Mouse (Mus musculus): ENCODE data around the gene Atp8b5. TPM values are rescaled to one million over a fixed set of nuclear protein-coding genes. Genes with fewer than 3 reads are reported as not detected.

The Atp8b5 gene
- polyA plus RNA-seq, 1 experiment from 2014 or later = 0.12 TPM

- Histone ChIP-seq H3K27ac (no peak overlapping the region), H3K9ac (no peak overlapping the region), H3K4me1 (replicated peaks) (peaks cover 8% of the 10 kb centered on the region), H3K9me3 (replicated peaks) (no peaks in the 10 kb centered on the region), H3K4me2 (0 out of 2 replicates have a peak overlapping the region, but pooled peaks have one; percentile 12), H3K36me3 (no peaks in the 10 kb centered on the region), H3K27me3 (peaks cover 31% of the 10 kb centered on the region), H3K4me3 (replicated peaks) (no peak overlapping the region)
- DNase-seq (no peak), ATAC-seq (ENCODE audit: low read depth) (no peak)
- WGBS (ENCODE audit: insufficient replicate concordance) = 50% methylated on average over 11 of the region's 11 CpGs
Observed at GRCm38 (mm10) chr4:43383246-43384082, 116.5 kb downstream of the Atp8b5 start.

- ATAC-seq (ENCODE audit: low read depth) (no peak), DNase-seq (no peak)
Observed at GRCm38 (mm10) chr4:43384083-43384460, 117.1 kb downstream of the Atp8b5 start.

GRCm38 (mm10) chr4:43384541-43384940 lies 117.6 kb downstream of the Atp8b5 start:
- ATAC-seq (ENCODE audit: low read depth) = no peak
- Histone ChIP-seq H3K9ac (no peak overlapping the region), H3K27ac (no peak overlapping the region), H3K4me1 (replicated peaks) (peaks cover 8% of the 10 kb centered on the region), H3K9me3 (replicated peaks) (no peaks in the 10 kb centered on the region), H3K4me3 (replicated peaks) (no peak overlapping the region), H3K36me3 (no peaks in the 10 kb centered on the region), H3K4me2 (no peak overlapping the region), H3K27me3 (peaks cover 31% of the 10 kb centered on the region)
- no peak for DNase-seq
- 75% methylated on average over 3 of the region's 3 CpGs for WGBS (ENCODE audit: insufficient replicate concordance)

More at GRCm38 (mm10) chr4:43384083-43384460, 117.1 kb downstream of the Atp8b5 start:
- WGBS (ENCODE audit: insufficient replicate concordance) = 51% methylated on average over 5 of the region's 5 CpGs
- peaks cover 31% of the 10 kb centered on the region for H3K27me3 ChIP-seq
- H3K9me3 ChIP-seq (replicated peaks) = no peaks in the 10 kb centered on the region
- no peak overlapping the region for H3K27ac ChIP-seq
- no peak overlapping the region for H3K9ac ChIP-seq
- H3K4me2 ChIP-seq = no peak overlapping the region
- H3K4me1 ChIP-seq (replicated peaks) = peaks cover 8% of the 10 kb centered on the region
- H3K36me3 ChIP-seq = no peaks in the 10 kb centered on the region
- H3K4me3 ChIP-seq (replicated peaks) = no peak overlapping the region

GRCm38 (mm10) chr4:43386932-43387331 lies 120.0 kb downstream of the Atp8b5 start:
- Histone ChIP-seq H3K27ac (no peak overlapping the region), H3K9me3 (replicated peaks) (no peaks in the 10 kb centered on the region), H3K4me2 (no peak overlapping the region), H3K4me3 (replicated peaks) (no peak overlapping the region), H3K9ac (no peak overlapping the region), H3K4me1 (replicated peaks) (peaks cover 9% of the 10 kb centered on the region; the same call in 1 of the 2 replicates), H3K36me3 (no peaks in the 10 kb centered on the region), H3K27me3 (peaks cover 8% of the 10 kb centered on the region)
- DNase-seq (no peak), ATAC-seq (ENCODE audit: low read depth) (no peak)

GRCm38 (mm10) chr4:43389390-43389789 lies 122.4 kb downstream of the Atp8b5 start:
- Histone ChIP-seq H3K27ac (no peak overlapping the region), H3K9me3 (replicated peaks) (no peaks in the 10 kb centered on the region), H3K4me3 (replicated peaks) (no peak overlapping the region), H3K36me3 (no peaks in the 10 kb centered on the region), H3K9ac (no peak overlapping the region), H3K4me1 (replicated peaks) (peaks cover 11% of the 10 kb centered on the region; the same call in 1 of the 2 replicates), H3K27me3 (no peaks in the 10 kb centered on the region), H3K4me2 (no peak overlapping the region)
- 73% methylated on average over 2 of the region's 2 CpGs for WGBS (ENCODE audit: insufficient replicate concordance)
- ATAC-seq (ENCODE audit: low read depth) (no peak), DNase-seq (no peak)

- 62% methylated on average over 9 of the region's 9 CpGs for WGBS (ENCODE audit: insufficient replicate concordance)
- no peak overlapping the region for H3K4me3 ChIP-seq (replicated peaks)
- no peaks in the 10 kb centered on the region for H3K36me3 ChIP-seq
- H3K4me1 ChIP-seq (replicated peaks) = peaks cover 11% of the 10 kb centered on the region; the same call in 1 of the 2 replicates
- no peak for ATAC-seq (ENCODE audit: low read depth)
- H3K27me3 ChIP-seq = no peaks in the 10 kb centered on the region
- H3K9ac ChIP-seq = no peak overlapping the region
- no peaks in the 10 kb centered on the region for H3K9me3 ChIP-seq (replicated peaks)
- DNase-seq = no peak
- no peak overlapping the region for H3K4me2 ChIP-seq
- no peak overlapping the region for H3K27ac ChIP-seq
Observed at GRCm38 (mm10) chr4:43389845-43390440, 123.0 kb downstream of the Atp8b5 start.

GRCm38 (mm10) chr4:43391521-43392050 lies 124.6 kb downstream of the Atp8b5 start:
- ATAC-seq (ENCODE audit: low read depth) = no peak
- DNase-seq = no peak
- no peak overlapping the region for H3K4me3 ChIP-seq (replicated peaks)
- no peaks in the 10 kb centered on the region for H3K9me3 ChIP-seq (replicated peaks)
- H3K27me3 ChIP-seq = no peaks in the 10 kb centered on the region
- H3K27ac ChIP-seq = no peak overlapping the region
- WGBS (ENCODE audit: insufficient replicate concordance) = 54% methylated on average over 3 of the region's 3 CpGs
- H3K9ac ChIP-seq = no peak overlapping the region
- no peak overlapping the region for H3K4me2 ChIP-seq
- no peaks in the 10 kb centered on the region for H3K36me3 ChIP-seq
- peaks cover 11% of the 10 kb centered on the region; the same call in 1 of the 2 replicates for H3K4me1 ChIP-seq (replicated peaks)

GRCm38 (mm10) chr4:43394345-43394891 lies 127.5 kb downstream of the Atp8b5 start:
- DNase-seq = no peak
- H3K9ac ChIP-seq = no peak overlapping the region
- WGBS (ENCODE audit: insufficient replicate concordance) = 46% methylated on average over 15 of the region's 15 CpGs

GRCm38 (mm10) chr4:43395147-43395546 lies 128.2 kb downstream of the Atp8b5 start:
- no peak overlapping the region for H3K27ac ChIP-seq
- no peak overlapping the region for H3K4me2 ChIP-seq
- H3K4me1 ChIP-seq (replicated peaks) = peaks cover 7% of the 10 kb centered on the region; the same call in 1 of the 2 replicates
- ATAC-seq (ENCODE audit: low read depth) (no peak), DNase-seq (no peak)
- 45% methylated on average over 5 of the region's 5 CpGs for WGBS (ENCODE audit: insufficient replicate concordance)
- no peaks in the 10 kb centered on the region for H3K9me3 ChIP-seq (replicated peaks)
- no peak overlapping the region for H3K9ac ChIP-seq
- peaks cover 8% of the 10 kb centered on the region; the same call in 1 of the 2 replicates for H3K27me3 ChIP-seq
- no peaks in the 10 kb centered on the region for H3K36me3 ChIP-seq
- no peak overlapping the region for H3K4me3 ChIP-seq (replicated peaks)

More at GRCm38 (mm10) chr4:43394345-43394891, 127.5 kb downstream of the Atp8b5 start:
- Histone ChIP-seq H3K4me3 (replicated peaks) (no peak overlapping the region), H3K27ac (0 out of 2 replicates have a peak overlapping the region, but pooled peaks have one; percentile 8), H3K4me2 (no peak overlapping the region), H3K36me3 (no peaks in the 10 kb centered on the region), H3K9me3 (replicated peaks) (no peaks in the 10 kb centered on the region), H3K27me3 (peaks cover 4% of the 10 kb centered on the region; the same call in 1 of the 2 replicates), H3K4me1 (replicated peaks) (peaks cover 11% of the 10 kb centered on the region; the same call in 1 of the 2 replicates)
- ATAC-seq (ENCODE audit: low read depth) = 0 out of 2 replicates have a peak, but pooled peaks have one; percentile 31

GRCm38 (mm10) chr4:43395836-43396235 lies 128.9 kb downstream of the Atp8b5 start:
- WGBS (ENCODE audit: insufficient replicate concordance) = 51% methylated on average over 9 of the region's 9 CpGs
- Histone ChIP-seq H3K36me3 (no peaks in the 10 kb centered on the region), H3K9me3 (replicated peaks) (no peaks in the 10 kb centered on the region), H3K4me2 (no peak overlapping the region), H3K9ac (no peak overlapping the region), H3K4me3 (replicated peaks) (no peak overlapping the region), H3K4me1 (replicated peaks) (peaks cover 7% of the 10 kb centered on the region; the same call in 1 of the 2 replicates), H3K27ac (no peak overlapping the region), H3K27me3 (peaks cover 8% of the 10 kb centered on the region; the same call in 1 of the 2 replicates)
- ATAC-seq (ENCODE audit: low read depth) (no peak), DNase-seq (no peak)

- Histone ChIP-seq H3K4me2 (no peak overlapping the region), H3K9me3 (replicated peaks) (no peaks in the 10 kb centered on the region), H3K4me1 (replicated peaks) (peaks cover 6% of the 10 kb centered on the region; the same call in 1 of the 2 replicates), H3K4me3 (replicated peaks) (no peak overlapping the region), H3K9ac (no peak overlapping the region), H3K36me3 (no peaks in the 10 kb centered on the region), H3K27ac (no peak overlapping the region), H3K27me3 (peaks cover 8% of the 10 kb centered on the region; the same call in 1 of the 2 replicates)
- no peak for ATAC-seq (ENCODE audit: low read depth)
- DNase-seq = no peak
- WGBS (ENCODE audit: insufficient replicate concordance) = 66% methylated on average over 5 of the region's 5 CpGs
Observed at GRCm38 (mm10) chr4:43396381-43396780, 129.4 kb downstream of the Atp8b5 start.
